In genomic region chr4:36952431-36953429, GRCm38 (mm10) we compare ENCODE assay signal across 8 mouse cellular contexts. TPM values are rescaled to one million over a fixed set of nuclear protein-coding genes. Genes with fewer than 3 reads are reported as not detected.
DNase-seq lines count a peak whose midpoint lies in the region; ATAC-seq and TF ChIP-seq lines count a peak whose summit lies in the region.

No protein-coding gene starts in this region.

- peak overlapping the region; percentile 98 for H3K4me2 ChIP-seq in hindbrain, embryonic 11.5 days (replicated peaks; ENCODE audit: low read depth, low read length)
- peak overlapping the region; percentile 62; the same call in 1 of the 2 replicates for H3K4me2 ChIP-seq in liver, embryonic 12.5 days

- H3K4me1 ChIP-seq in cortical plate, adult 2 months (ENCODE audit: control insufficient read depth, insufficient read depth, low read length), result no peaks in the 10 kb centered on the region
- peaks cover 4% of the 10 kb centered on the region; the same call in 1 of the 2 replicates for H3K4me1 ChIP-seq in hindbrain, embryonic 11.5 days (replicated peaks; ENCODE audit: control insufficient read depth, insufficient read depth, low read length)
- no peaks in the 10 kb centered on the region for H3K4me1 ChIP-seq in liver, embryonic 12.5 days

- TF ChIP-seq CTCF in cortical plate, adult 2 months (IDR thresholded peaks at IDR 0.05; ENCODE audit: extremely low read depth, insufficient read depth, low read length), result no peak

- H3K4me3 ChIP-seq in cortical plate, adult 2 months (ENCODE audit: insufficient read depth, low read length), result peak overlapping the region; percentile 86
- peak overlapping the region; percentile 54; the same call in 1 of the 2 replicates for H3K4me3 ChIP-seq in hindbrain, embryonic 11.5 days (ENCODE audit: low read depth, low read length)
- no peak overlapping the region; the same call in 1 of the 2 replicates for H3K4me3 ChIP-seq in liver, embryonic 12.5 days

- no peak overlapping the region for H3K9ac ChIP-seq in hindbrain, embryonic 11.5 days (ENCODE audit: low read depth, low read length)
- H3K9ac ChIP-seq in liver, embryonic 12.5 days, result no peak overlapping the region

- H3K27ac ChIP-seq in cortical plate, adult 2 months (ENCODE audit: insufficient read depth, low read length), result no peak overlapping the region; the same call in 1 of the 2 replicates
- no peak overlapping the region for H3K27ac ChIP-seq in hindbrain, embryonic 11.5 days (ENCODE audit: low read depth, low read length)
- no peak overlapping the region for H3K27ac ChIP-seq in liver, embryonic 12.5 days

- no peaks in the 10 kb centered on the region for H3K36me3 ChIP-seq in hindbrain, embryonic 11.5 days (ENCODE audit: control insufficient read depth, insufficient read depth, low read length)
- H3K36me3 ChIP-seq in liver, embryonic 12.5 days, result no peaks in the 10 kb centered on the region

- no peak for TF ChIP-seq POLR2A in cortical plate, adult 2 months (IDR thresholded peaks at IDR 0.05; ENCODE audit: extremely low read depth, insufficient read depth, low read length)

- H3K27me3 ChIP-seq in hindbrain, embryonic 11.5 days (ENCODE audit: control insufficient read depth, insufficient read depth, low read length), result peaks cover 44% of the 10 kb centered on the region
- H3K27me3 ChIP-seq in liver, embryonic 12.5 days (replicated peaks), result peaks cover 47% of the 10 kb centered on the region

- WGBS in hindbrain, embryonic 11.5 days, result 5% methylated on average over 20 of the region's 20 CpGs
- WGBS in liver, embryonic 12.5 days (ENCODE audit: insufficient replicate concordance), result 4% methylated on average over 20 of the region's 20 CpGs

- DNase-seq in cerebellum, postnatal 4 days (ENCODE audit: low spot score in 2 of 2), result peak; percentile 10 to 18
- DNase-seq in hindbrain, embryonic 11.5 days (ENCODE audit: low spot score), result peak; percentile 34
- peak; percentile 29 to 40 for DNase-seq in right cerebral cortex, postnatal 36 days (ENCODE audit: low spot score in 2 of 2)
- no peak for DNase-seq in cerebellum, adult 8-10 months
- DNase-seq in T-cell, adult 2 months (ENCODE audit: low spot score), result no peak

- ATAC-seq in cerebellum, adult (ENCODE audit: insufficient number of reproducible peaks, low FRiP score, low TSS enrichment), result no peak
- no peak for ATAC-seq in hindbrain, embryonic 11.5 days (ENCODE audit: low FRiP score)
- no peak for ATAC-seq in liver, embryonic 12.5 days

- H3K9me3 ChIP-seq in hindbrain, embryonic 11.5 days (ENCODE audit: control insufficient read depth, low read length), result no peaks in the 10 kb centered on the region
- H3K9me3 ChIP-seq in liver, embryonic 12.5 days (replicated peaks), result no peaks in the 10 kb centered on the region

RNA-seq across cellular contexts. Expression of gene Lingo2, which starts 1.2 kb away (rescaled TPM):
- polyA plus RNA-seq in cortical plate, adult 2 months (2012; rRNA removed), result 16.7 and 19.7 TPM in 2 replicates
- polyA plus RNA-seq in hindbrain, embryonic 11.5 days (2014; fragmentation: Nextera tagmentation; extraction: Ambion mirVana), result 1.6 and 2.1 TPM in 2 replicates
- 0.06 and 0.11 TPM in 2 replicates for polyA plus RNA-seq in liver, embryonic 12.5 days (2016; fragmentation: Nextera tagmentation; extraction: Ambion mirVana)

Comparison
In these comparisons a context has a peak if more than half of its experiments do, and no peak if none do; other contexts are left out.
1. DNase-seq: peak in cerebellum, postnatal 4 days (2 of 2), hindbrain, embryonic 11.5 days (single experiment) and right cerebral cortex, postnatal 36 days (2 of 2); none in cerebellum, adult 8-10 months (single experiment) and T-cell, adult 2 months (single experiment).